Mouse (Mus musculus): ENCODE measurements around the gene Akain1. TPM values are rescaled to one million over a fixed set of nuclear protein-coding genes. Genes with fewer than 3 reads are reported as not detected.

The Akain1 gene
- polyA plus RNA-seq, 1 experiment from 2014 or later, result not detected

Other genes starting within 250 kb of the Akain1 start
- 25.2 and 25.4 TPM in 2 replicates for gene Zbtb14, start 56.3 kb upstream of the Akain1 start, polyA plus RNA-seq (2015; fragmentation: Nextera tagmentation; extraction: Ambion mirVana)